Mouse (Mus musculus): Measurements from ENCODE around the gene Myo10. TPM values are rescaled to one million over a fixed set of nuclear protein-coding genes. Genes with fewer than 3 reads are reported as not detected.

Myo10 gene
- total RNA-seq (2021): 10 to 100 TPM; 65.4 to 82.1 TPM

GRCm38 (mm10) chr15:25622200-25622866 is at the start of gene Myo10:
Gene Myo10, plus strand, starts transcription at chr15:25622525.
- peak; percentile 100 for DNase-seq
- intact Hi-C loops (cut with DNase I): loop anchor here (1.0 to 5.0 kb wide), 5 partner anchors 40 to 165 kb away; no protein-coding TSS in a partner anchor

DNA sequence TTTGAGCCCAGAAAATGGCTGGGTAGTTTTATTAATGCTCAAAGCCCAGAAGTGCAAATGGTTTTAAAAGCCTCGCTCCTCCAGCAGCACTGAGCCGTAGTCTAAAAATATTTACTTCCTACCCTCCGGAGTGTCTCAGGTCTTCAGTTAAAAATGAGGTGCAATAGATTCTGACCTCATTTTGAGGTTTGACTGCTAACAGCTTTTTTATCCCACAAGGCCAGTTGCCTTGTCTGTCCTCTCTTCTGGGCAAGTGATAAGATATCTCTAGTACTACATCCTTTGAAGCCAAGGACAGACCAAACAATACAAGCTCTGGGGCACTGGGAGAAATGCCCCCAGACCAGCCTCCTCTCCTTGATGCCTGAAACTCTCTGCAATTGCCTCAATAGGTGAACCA is 49.2 kb upstream of the Myo10 start:
- DNase-seq: no peak
- intact Hi-C loops (cut with DNase I): no loop called here

DNA sequence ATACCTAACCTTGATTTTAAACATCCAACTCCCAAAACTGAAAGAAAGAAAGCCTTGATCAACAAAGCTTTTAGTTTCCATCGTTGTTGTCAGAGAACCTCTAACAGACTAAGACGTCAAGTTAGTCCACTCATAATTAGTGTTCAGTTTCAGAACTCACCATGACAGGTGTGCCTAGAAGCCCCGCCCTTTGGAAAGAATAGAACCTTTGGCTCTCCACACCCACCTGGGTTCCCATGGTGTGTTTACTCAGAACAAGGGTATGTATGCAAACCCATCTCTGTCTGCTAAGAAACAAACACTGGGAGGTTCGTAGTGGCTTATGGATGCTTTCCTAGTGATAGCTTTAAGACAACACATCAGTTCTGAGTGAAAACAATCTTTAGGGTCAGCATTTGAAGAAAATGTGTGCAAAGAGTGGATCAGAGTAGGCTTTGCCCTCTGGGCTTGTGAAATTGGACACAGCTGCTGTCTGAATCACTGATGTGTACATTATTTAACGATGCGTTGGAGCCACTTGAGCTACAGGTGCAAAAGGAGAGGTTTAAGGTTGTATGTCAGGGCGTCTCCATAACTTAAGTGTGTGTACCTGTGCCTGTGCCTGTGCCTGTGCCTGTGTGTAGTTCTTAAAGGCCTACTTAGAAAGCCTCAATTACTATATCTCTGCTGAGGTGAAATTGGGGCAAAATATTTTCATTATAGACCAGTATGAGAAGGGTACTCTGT is 48.3 kb upstream of the Myo10 start:
- intact Hi-C loops (cut with DNase I): no loop called here
- no peak for DNase-seq

DNA sequence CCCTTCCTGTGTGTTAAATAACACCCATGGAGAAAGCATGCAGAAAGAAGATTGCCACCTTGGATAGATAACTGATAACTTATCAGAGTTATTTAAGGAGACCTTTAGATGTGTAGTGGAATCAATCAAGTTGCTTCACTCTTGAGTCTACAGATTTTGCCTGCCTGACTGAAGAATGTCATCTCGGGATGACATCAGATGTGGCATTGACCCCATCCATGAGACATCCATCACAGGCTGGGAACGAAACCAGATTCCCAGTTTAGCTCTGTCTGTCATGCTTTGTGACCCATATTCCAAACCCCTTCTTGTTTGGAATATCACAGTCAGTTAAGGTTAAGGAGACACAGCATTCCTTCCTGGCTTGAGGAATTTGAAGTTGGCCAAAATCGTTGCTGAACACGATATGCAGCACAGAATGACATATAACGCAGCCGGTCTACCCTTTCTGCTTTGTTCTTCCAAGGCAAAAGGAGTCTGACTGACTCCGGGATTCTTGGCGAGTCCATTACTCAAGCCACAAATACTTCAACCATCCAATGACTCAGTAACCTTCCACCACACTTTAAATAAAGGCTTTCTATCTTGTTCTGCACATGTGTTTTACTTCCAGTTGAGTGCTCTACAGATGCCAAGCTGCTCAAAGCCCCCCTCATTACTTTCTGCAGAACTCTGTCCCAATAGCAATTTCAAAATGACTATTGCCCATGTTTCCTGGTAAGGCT is 44.8 kb upstream of the Myo10 start:
- intact Hi-C loops (cut with DNase I): no loop called here
- no peak for DNase-seq

DNA sequence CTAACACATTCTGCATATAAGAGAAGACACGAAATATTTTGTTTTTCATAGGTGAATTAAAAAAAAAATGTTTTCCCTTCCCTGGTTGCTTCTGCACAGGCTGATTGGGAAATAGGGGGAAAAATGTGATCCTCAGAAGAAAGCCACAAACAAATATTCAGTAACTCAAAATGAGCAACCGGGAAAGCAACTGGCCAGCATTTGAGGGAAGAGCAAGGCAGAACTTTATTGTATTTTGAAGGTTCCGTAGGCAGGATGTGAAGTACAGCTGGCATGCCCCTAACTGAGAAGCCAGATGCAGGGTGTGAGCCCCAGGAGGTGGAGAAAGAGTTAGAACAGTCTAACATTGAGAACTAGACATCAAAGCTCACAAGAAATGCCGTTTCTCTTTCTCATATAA is 44.0 kb upstream of the Myo10 start:
- no peak for DNase-seq
- intact Hi-C loops (cut with DNase I): no loop called here

- DNase-seq: peak; percentile 34 to 50
- intact Hi-C loops (cut with DNase I): loop anchor here (5.0 kb wide), 1 partner anchor 38 kb away; no protein-coding TSS in a partner anchor
These were observed 41.6 kb upstream of the Myo10 start for GRCm38 (mm10) chr15:25580731-25581130.

DNA sequence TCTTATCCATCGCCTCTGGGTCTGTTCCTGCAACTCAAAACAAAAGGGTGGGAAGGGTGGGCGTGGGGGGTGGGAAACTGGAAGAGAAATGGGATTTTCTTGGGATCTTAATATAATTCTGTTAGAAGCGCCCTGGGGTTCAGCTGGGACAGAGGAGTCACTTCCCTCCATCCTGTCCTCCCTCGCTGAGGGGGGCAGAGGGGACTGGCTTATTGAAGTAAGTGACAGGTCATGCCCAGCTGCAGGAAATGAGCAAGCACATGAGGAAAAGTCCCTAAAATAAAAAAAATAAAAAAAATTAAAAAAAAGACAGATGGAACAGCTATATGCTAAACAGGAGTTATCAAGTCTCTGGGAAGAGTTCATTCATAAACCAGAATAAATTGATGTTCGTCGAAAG is 40.3 kb upstream of the Myo10 start:
- intact Hi-C loops (cut with DNase I): loop anchor here (2.0 to 5.0 kb wide), 2 partner anchors 40 to 41 kb away; partner anchors contain the start of gene Myo10
- DNase-seq: no peak

DNA sequence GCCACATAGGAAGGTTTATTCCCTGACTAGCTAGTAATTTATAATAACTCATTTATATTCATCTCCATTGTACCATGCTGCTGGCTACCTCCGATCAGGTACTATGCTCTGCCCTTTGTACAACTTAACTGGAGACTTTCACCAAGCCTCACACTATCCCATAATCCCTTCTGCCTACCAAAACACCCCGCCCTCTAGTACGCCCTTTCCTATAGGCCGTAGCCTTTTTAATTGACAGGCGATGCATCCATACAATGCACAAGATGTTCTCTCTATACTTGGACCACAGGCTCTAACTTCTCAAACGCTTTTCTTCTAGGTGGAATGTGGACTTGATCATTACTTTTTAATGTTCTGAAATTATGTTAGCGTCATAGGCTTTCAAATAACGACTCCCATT is 39.0 kb upstream of the Myo10 start:
- intact Hi-C loops (cut with DNase I): loop anchor here (2.0 to 5.0 kb wide), 2 partner anchors 39 to 41 kb away; partner anchors contain the start of gene Myo10
- no peak for DNase-seq

GRCm38 (mm10) chr15:25586828-25587227 is 35.5 kb upstream of the Myo10 start:
- intact Hi-C loops (cut with DNase I): no loop called here

DNA sequence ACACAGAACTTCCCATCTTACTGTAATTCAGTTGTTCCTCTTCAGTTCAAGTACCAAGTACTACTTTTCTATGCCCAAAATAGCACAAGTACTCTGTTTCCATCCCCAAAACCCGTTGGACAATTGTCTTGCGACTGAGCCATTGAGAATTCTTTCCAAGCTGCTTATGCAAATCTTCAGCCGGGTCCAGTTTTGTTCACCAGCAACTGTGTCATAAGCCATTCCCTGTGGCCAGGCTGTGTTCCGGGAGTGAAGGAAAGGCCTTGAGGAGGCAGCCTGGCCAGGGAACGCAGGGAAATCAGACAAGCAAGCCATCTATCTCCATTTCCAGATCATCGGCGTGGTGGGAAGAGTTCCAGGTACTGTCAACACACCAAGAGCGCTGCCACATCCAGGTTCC is 34.4 kb upstream of the Myo10 start:
- no peak for DNase-seq
- intact Hi-C loops (cut with DNase I): no loop called here

More at GRCm38 (mm10) chr15:25586828-25587227, 35.5 kb upstream of the Myo10 start:
- DNase-seq: no peak

GRCm38 (mm10) chr15:25589318-25589902 is 32.9 kb upstream of the Myo10 start:
- intact Hi-C loops (cut with DNase I): no loop called here
- DNase-seq: no peak

- DNase-seq: peak in 1 of 2 experiments; percentile 12
- intact Hi-C loops (cut with DNase I): no loop called here
These were observed 32.4 kb upstream of the Myo10 start for GRCm38 (mm10) chr15:25589916-25590315.

DNA sequence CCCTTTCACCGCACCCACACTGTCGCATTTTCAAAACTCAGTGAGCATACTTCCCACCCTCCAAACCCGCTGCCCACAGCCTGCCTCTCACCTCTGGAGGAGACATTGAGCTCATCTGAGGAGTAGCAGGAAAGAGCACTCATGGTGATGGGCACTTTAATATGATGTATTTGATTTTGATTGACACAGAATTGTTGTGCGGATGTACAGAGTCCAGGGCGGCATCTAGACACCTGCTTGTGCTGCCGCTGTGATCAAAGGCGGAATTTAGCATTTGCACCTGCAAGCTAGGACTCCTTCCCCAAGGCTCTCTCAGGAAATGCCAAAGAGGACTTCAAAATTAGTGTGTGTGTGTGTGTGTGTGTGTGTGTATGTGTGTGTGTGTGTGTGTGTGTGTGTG is 31.4 kb upstream of the Myo10 start:
- no peak for DNase-seq

DNA sequence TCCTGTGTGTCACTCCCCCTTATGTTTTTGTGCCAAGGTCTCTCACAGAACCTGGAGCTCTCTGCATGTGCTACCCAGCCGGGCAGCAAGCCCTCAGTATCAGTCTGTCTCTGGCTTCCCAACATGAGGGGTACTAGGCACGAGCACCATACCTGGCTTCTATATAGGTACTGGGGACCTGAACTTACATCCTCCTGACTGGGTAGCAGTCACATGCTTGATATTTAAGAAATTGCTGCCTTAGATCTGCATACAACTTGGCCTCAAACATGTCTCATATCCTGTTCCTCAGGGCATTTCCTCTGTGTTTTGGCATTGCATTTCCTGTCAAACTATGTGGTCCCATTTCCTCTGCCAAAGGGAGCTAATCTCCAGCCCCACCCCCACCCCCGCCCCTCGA is 30.4 kb upstream of the Myo10 start:
- no peak for DNase-seq

More for the DNA sequence above, 31.4 kb upstream of the Myo10 start:
- intact Hi-C loops (cut with DNase I): no loop called here

GRCm38 (mm10) chr15:25593469-25594150 is 28.7 kb upstream of the Myo10 start:
- intact Hi-C loops (cut with DNase I): no loop called here
- no peak for DNase-seq

More for the DNA sequence above, 30.4 kb upstream of the Myo10 start:
- intact Hi-C loops (cut with DNase I): no loop called here

- no peak for DNase-seq
- intact Hi-C loops (cut with DNase I): no loop called here
These were observed 24.0 kb upstream of the Myo10 start for GRCm38 (mm10) chr15:25598313-25598712.

GRCm38 (mm10) chr15:25602306-25602705 is 20.0 kb upstream of the Myo10 start:
- DNase-seq: no peak
- intact Hi-C loops (cut with DNase I): no loop called here

GRCm38 (mm10) chr15:25603286-25603685 is 19.0 kb upstream of the Myo10 start:
- no peak for DNase-seq

DNA sequence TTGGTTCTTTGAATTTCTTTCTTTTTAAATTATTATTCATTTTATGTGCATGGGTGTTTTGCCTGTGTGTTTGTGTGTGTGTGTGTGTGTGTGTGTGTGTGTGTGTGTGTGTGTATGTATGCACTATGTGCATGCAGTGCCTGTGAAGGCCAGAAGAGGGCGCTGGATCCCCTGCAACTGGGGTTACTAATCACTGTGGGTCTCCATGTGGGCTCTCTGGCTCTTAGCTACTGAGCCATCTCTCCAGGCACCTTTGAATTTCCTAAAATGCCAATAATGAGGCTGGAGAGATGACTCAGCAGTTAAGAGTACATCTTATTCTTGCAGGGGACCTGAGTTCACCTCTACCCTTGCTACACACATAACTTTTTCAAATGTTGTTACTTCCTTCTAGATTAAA is 18.1 kb upstream of the Myo10 start:
- no peak for DNase-seq
- intact Hi-C loops (cut with DNase I): no loop called here

More at GRCm38 (mm10) chr15:25603286-25603685, 19.0 kb upstream of the Myo10 start:
- intact Hi-C loops (cut with DNase I): no loop called here

DNA sequence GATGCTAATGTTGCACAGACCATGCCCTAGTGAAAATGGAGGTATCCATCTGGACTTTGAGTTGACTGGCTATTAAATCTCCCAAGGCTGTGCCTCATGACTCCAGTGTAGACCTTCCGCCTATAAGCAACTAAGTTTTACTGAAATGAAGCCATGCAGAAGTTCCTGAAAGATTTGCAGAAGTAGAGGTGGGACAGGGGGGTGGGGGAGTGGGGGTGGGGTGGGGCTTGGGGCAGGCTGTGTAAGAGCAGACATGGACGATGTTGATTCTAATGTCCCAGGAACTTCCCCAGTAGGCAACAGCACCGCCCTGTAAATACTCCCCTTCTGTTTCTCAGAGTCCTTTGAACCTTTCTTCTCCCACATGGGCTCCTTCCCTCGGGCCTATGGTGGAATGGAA is 16.9 kb upstream of the Myo10 start:
- intact Hi-C loops (cut with DNase I): no loop called here

More for the DNA sequence above, 16.9 kb upstream of the Myo10 start:
- DNase-seq: no peak

Data from heart, postnatal 36 days (tissue).